Mouse (Mus musculus): ENCODE results near the gene Ubqln5. TPM values are rescaled to one million over a fixed set of nuclear protein-coding genes. Genes with fewer than 3 reads are reported as not detected.

The Ubqln5 gene
- not detected for total RNA-seq (2021)
- long read RNA-seq, experiment 1, result 0 reads
- long read RNA-seq, experiment 2, result 0 reads

DNA sequence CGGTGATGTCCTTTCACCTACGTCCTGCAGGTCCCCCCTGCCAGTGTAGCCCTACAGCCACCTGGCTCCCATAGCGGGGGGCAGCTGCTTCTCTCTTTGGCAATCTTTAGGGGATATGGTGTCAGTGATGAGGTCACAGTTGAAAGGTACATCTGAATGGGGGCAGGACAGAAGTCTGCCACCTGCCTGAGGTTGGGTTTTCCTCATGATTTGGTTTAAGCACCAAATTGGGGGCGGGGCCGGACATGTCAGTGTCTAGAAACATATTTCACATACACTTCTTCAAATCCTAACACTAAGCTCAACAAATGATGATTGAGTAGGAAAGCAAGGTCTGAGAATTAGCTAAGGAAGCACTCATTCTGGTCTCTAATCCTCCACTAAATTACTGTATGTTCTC is at the start of gene Ubqln5:
Ubqln5 (minus strand) TSS at position 101 of the 400 bp plus-strand sequence.
- DNase-seq (ENCODE audit: low spot score in 2 of 2), result no peak

DNA sequence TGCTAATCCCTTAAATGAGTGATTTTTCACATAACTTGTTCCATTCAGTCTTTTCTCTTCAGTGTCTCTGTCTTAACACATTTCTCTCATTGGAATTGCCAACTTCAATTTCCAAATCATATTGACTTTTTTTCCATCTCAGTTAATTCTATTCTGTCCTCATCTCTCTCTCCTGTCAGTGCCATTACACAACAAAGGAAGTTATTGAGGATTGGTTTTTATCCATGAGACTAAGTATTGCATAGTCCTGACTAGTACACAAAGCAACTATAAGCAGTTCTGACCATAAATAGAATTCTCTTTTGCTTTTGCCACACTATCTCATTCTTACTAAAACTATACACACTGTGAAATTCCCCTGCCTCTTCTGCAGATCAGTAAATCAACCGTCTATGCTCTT is 49.4 kb upstream of the Ubqln5 start:
- DNase-seq (ENCODE audit: low spot score in 2 of 2), result no peak

DNA sequence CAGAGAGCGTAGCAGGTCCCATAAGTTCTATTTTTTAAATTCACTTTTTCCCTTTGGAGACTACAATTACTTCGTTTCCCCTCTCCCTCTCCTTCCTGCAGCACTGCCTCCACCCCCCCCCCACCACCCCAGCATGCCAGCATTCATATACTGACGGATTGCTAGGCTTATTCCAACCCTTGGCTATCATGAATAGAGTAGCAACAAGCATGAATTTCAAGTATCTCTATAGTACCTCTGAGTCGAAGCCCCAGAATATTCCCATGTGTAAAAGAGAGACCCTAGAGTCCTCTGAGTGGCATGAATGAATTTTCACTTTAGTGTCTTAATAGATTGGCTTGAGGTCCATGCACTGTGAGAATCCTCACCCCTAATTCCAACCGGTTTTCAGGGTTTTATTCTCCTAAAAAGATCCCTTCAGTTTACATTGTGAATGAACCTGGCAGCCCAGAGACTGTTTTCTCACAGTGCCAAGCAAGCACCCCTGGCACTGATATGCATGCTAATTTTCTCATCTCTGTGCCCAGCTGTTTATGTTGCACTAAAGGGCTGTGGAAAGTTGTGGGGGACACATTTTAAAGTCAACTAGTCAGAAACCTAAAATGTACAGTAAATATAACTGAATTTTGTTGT is 48.9 kb upstream of the Ubqln5 start:
- no peak for DNase-seq (ENCODE audit: low spot score in 2 of 2)

DNA sequence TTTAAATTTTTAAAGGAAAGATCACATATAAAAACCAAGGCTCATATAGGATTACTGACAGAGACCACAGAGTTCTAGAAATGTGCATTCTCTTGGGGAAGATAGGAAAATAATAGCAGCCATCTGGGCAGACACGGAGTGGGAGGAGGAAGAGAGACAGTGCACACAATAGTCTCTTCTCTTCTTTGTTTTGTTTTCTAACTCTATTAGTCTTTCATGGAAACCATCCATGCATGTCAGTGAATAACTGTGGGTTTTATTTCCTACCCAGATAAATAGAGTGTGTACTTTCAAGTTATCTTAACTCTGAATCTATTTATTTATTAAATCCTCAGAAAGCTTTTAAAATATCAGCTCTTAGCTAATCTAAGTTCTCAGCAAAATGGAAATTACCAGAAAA is 45.5 kb upstream of the Ubqln5 start:
- no peak for DNase-seq (ENCODE audit: low spot score in 2 of 2)

DNA sequence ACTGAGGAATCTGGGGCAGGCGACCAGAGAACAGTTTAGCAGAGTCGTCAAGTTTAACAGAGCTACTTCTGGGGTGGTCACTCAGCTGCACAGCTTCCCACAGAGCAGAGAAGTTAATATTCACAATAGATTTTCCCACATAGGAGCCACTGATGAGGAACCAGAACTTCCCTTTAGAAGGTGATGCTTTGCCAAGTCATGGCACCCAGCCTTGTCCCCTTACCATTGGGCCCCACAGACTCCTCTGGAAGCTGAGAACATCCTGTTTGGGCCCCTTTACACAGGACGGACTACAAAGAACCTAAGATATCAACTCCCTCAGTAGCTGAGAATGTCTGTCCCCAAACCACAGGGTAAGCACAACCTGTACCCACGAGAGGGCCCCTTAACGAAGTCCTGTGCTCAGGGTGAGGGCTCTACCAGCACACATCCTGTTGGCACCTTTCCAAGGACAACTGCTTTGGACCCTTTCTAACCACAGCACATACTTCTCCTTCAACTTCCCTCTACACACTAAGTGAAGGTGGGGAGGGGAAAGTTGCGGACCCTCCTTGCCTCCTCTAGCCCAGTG is 40.1 kb upstream of the Ubqln5 start:
- DNase-seq (ENCODE audit: low spot score in 2 of 2), result no peak

DNA sequence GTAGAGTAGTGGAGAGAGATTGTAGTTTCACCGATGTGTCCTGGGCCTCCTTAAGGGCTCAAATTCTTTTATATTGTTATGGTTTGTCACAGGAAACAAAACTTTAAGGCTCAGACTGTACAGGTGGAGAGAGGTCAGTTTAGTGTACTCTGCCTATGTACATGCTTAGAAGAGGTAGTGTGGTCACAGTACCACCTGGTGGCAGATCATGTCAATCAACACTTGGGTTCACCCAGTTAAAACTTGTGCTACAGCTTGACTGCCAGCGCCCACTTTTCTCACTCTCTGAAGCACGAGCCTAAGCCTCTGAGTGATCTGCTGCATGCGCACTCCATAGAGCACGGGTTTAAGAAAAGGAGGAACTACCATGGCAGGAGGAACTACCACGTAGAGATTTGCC is 37.5 kb upstream of the Ubqln5 start:
- no peak for DNase-seq (ENCODE audit: low spot score in 2 of 2)

DNA sequence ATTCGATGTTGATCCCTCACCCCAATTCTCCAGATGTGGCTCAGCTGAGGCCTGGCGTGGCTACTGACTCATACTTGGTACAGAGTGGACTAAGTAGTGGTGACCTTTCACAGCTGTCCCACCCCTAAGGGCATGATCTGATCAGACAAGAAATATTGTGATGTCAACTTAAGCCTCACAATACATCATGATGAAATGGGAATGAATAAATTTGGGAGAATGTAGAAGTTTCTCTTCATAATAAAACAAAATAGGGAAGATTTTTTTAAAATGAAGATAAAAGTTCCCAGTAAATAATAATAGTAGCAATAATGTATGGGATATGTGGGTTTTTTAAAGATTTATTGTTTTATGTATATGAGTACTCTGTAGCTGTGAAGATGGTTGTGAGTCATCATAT is 20.8 kb upstream of the Ubqln5 start, which contains the start of gene Ubqlnl:
Ubqlnl (minus strand) TSS at position 101 of the 400 bp plus-strand sequence.
- no peak for DNase-seq (ENCODE audit: low spot score in 2 of 2)

DNA sequence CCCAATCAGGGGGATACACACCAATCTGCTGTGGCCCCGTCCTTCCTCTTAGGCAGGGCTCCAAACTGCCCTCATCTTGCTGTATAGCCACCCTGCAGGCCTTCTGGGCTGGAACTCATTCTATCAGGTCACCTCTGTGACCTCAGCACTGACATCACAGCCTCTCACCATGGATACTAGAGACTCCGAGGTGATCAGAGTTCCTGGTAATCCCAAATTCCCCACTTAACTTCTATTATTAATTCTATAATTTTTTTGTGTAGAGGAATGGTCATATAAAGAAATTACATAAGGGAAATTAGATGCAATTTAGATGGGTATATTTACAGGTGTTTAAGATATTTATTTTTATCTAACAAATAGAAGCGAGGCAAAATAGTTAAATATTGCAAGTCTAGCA is 13.6 kb upstream of the Ubqln5 start, which contains the start of gene Ubqln3:
Ubqln3 (minus strand) TSS at position 101 of the 400 bp plus-strand sequence.
- no peak for DNase-seq (ENCODE audit: low spot score in 2 of 2)

DNA sequence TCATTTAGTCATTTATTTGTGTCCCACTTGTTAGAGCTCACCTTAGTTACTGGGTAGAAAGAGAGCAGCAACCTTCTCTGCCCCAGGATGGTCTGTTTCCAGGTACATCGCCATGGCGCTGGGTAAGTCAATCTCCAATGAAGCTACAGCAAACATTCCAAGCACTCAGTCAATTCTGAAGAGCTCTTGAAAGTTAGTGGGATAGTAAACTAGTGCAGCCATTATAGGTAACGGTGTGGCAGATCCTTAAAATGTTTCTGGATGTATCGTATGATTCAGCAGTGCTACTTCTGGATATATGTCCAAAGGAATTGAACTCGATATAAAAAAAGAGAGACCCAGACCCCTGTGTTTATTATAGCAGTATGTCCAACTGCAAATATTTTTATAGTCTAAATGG is 7.7 kb upstream of the Ubqln5 start, which contains the start of gene Olfr643:
Olfr643 (minus strand) TSS at position 101 of the 400 bp plus-strand sequence.
- no peak for DNase-seq (ENCODE audit: low spot score in 2 of 2)

DNA sequence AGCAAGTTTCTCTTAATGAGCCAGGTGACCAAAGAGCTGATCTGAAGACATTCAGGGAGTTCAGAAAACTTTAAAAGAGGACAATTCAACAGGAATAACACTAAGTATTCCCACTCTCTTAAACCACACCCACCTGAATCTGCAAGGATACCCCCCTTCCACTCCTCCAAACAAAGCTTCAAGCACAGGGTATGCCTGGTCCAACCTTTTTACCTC is 25.0 kb downstream of the Ubqln5 start, which contains the start of gene Olfr646:
Olfr646 (plus strand) TSS at position 117 of the 216 bp plus-strand sequence.
- no peak for DNase-seq (ENCODE audit: low spot score in 2 of 2)

DNA sequence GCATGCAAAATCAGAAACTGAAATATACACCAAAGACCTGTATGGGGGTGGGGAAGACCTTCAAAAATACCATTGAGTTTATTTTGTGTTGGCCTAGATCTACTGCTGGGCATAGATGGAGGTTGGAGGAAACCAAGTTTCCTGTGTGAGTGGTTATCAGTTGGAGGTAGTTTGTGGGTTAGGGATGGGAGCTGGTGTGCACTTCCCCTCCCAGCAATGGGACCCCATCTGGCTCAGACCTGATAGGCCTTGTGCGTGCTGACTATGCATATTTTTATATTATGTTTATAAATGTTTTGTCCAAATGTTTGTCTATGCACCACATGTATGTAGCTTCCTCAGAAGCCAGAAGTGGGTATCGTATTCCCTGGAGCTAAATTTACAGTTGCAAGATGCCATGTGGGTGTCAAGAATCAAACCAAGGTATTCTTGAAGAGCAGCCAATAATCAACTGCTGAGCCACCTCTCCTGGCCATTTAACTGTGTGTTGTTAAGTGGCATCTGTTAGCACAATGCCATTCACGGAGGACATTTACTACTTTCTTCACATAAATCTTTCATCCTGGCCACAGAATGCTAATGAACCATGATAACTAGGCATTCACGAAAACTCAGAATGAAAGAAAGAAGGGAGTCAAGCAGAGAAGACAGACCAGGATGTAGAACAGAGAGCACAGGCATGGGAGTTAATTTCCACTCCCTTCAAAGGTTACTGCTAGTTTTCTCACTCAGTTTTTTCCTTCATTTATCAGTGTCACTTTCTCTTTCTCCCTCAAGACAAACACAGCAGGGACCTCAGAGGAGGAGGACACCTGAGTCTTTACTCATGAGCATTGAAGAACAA is 25.5 kb downstream of the Ubqln5 start:
- DNase-seq (ENCODE audit: low spot score in 2 of 2), result no peak

DNA sequence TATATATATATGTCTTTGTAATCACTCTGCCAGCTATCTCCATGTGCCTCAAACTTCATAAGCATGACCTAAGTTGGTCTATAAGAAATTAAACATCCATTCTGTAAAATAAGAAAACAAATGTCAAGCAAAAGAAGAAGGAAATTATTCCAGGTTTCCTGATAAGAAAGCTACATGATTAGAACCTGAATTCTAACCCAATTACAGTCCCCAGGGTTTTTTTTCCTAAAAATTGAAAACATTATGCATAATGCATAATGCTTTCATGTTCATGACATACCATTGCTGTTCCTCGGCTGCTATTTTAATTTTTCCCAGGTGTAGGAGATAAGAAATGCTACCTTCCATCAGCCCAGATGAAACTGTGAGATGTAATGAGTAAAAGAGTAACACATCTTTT is 44.3 kb downstream of the Ubqln5 start, which contains the start of gene Olfr645:
Olfr645 (minus strand) TSS at position 101 of the 400 bp plus-strand sequence.
- no peak for DNase-seq (ENCODE audit: low spot score in 2 of 2)

Other genes starting within 250 kb of the Ubqln5 start
- not detected for gene Olfr66, start 243.6 kb downstream of the Ubqln5 start, total RNA-seq (2021)
- not detected for gene Olfr64, start 235.3 kb downstream of the Ubqln5 start, total RNA-seq (2021)
- not detected for gene Olfr65, start 226.3 kb downstream of the Ubqln5 start, total RNA-seq (2021)
- gene Olfr631, start 201.0 kb downstream of the Ubqln5 start, total RNA-seq (2021), result not detected
- not detected for gene Olfr632, start 195.5 kb downstream of the Ubqln5 start, total RNA-seq (2021)
- gene Olfr633, start 185.4 kb downstream of the Ubqln5 start, total RNA-seq (2021), result not detected
- under 1 TPM in 1 of 2 experiments, not detected in 1; 0.03 TPM for gene Olfr635, start 158.7 kb downstream of the Ubqln5 start, total RNA-seq (2021)
- not detected for gene Olfr638, start 131.1 kb downstream of the Ubqln5 start, total RNA-seq (2021)
- under 1 TPM in 1 of 2 experiments, not detected in 1; 0.10 TPM for gene Olfr639, start 112.5 kb downstream of the Ubqln5 start, total RNA-seq (2021)
- gene Olfr640, start 104.3 kb downstream of the Ubqln5 start, total RNA-seq (2021), result not detected
- not detected for gene Olfr641, start 94.4 kb downstream of the Ubqln5 start, total RNA-seq (2021)
- not detected for gene Olfr642, start 77.2 kb downstream of the Ubqln5 start, total RNA-seq (2021)
- not detected for gene 4930516K23Rik, start 68.4 kb downstream of the Ubqln5 start, total RNA-seq (2021)
- gene Olfr644, start 58.0 kb downstream of the Ubqln5 start, total RNA-seq (2021), result not detected
- not detected for gene Olfr645, start 44.4 kb downstream of the Ubqln5 start, total RNA-seq (2021)
- not detected for gene Olfr646, start 25.0 kb downstream of the Ubqln5 start, total RNA-seq (2021)
- not detected for gene Olfr643, start 7.6 kb upstream of the Ubqln5 start, total RNA-seq (2021)
- not detected for gene Ubqln3, start 13.5 kb upstream of the Ubqln5 start, total RNA-seq (2021)
- not detected for gene Ubqlnl, start 20.7 kb upstream of the Ubqln5 start, total RNA-seq (2021)
- not detected for gene Olfm5, start 35.0 kb upstream of the Ubqln5 start, total RNA-seq (2021)
- not detected for gene Olfr648, start 53.6 kb upstream of the Ubqln5 start, total RNA-seq (2021)
- not detected for gene Olfr649, start 66.2 kb upstream of the Ubqln5 start, total RNA-seq (2021)
- gene Trim6, start 89.0 kb upstream of the Ubqln5 start, total RNA-seq (2021), result under 1 TPM; 0.29 to 0.46 TPM
- gene Trim34a, start 114.6 kb upstream of the Ubqln5 start, total RNA-seq (2021), result 1 to 10 TPM; 4.4 to 6.1 TPM
- gene Trim5, start 158.3 kb upstream of the Ubqln5 start, total RNA-seq (2021), result 1 to 10 TPM; 2.0 to 2.8 TPM
- gene Trim12a, start 185.6 kb upstream of the Ubqln5 start, total RNA-seq (2021), result 10 to 100 TPM in 1 of 2 experiments, 1 to 10 TPM in 1; 6.9 to 10.2 TPM
- under 1 TPM; 0.38 to 0.56 TPM for gene Trim34b, start 199.6 kb upstream of the Ubqln5 start, total RNA-seq (2021)
- 10 to 100 TPM in 1 of 2 experiments, 1 to 10 TPM in 1; 6.3 to 10.0 TPM for gene Trim12c, start 223.5 kb upstream of the Ubqln5 start, total RNA-seq (2021)
- gene Trim30b, start 240.1 kb upstream of the Ubqln5 start, total RNA-seq (2021), result under 1 TPM in 1 of 2 experiments, not detected in 1; 0.38 TPM

Measured in adrenal gland, adult 18-20 months (tissue).